Mouse (Mus musculus) CH12.LX (cell line): Measurements from ENCODE around the gene Snx32. TPM values are rescaled to one million over a fixed set of nuclear protein-coding genes. Genes with fewer than 3 reads are reported as not detected.

Experiments
- DNase-seq: peaks from one replicate; pipeline ENCODE4 v3.0.0-alpha.2; 2013; ENCODE audit errors: extremely low read depth
- H3K27ac ChIP-seq: 2 replicates; pipeline ENCODE4 v1.5.1; 2012; ENCODE audit warnings: low read depth, mild to moderate bottlenecking, control low read depth, moderate library complexity; ENCODE audit not compliant: insufficient read depth
- H3K27me3 ChIP-seq: replicated peaks from 2 replicates; pipeline ENCODE3; 2012; ENCODE audit warnings: inconsistent platforms
- H3K36me3 ChIP-seq, 2 experiments: replicated peaks in 1 of 2; 2 replicates each; pipeline versions ENCODE3 to v1.6.1; 2012; ENCODE audit warnings: inconsistent platforms in 1 of 2, low read length in 1 of 2, mild to moderate bottlenecking in 1 of 2, mixed read lengths in 1 of 2, moderate library complexity in 1 of 2; ENCODE audit not compliant: control insufficient read depth in 1 of 2, insufficient read depth in 1 of 2
- H3K4me1 ChIP-seq, 2 experiments: 2 replicates each; pipeline ENCODE4 v1.6.1; 2012; ENCODE audit warnings: inconsistent platforms in 1 of 2, moderate library complexity in 1 of 2; ENCODE audit not compliant: insufficient read depth in 2 of 2, control insufficient read depth in 1 of 2
- H3K4me2 ChIP-seq: 2 replicates; pipeline ENCODE4 v1.6.1; 2012; ENCODE audit warnings: low read depth, mild to moderate bottlenecking, control low read depth; ENCODE audit not compliant: poor library complexity, insufficient read depth, severe bottlenecking
- H3K4me3 ChIP-seq, 3 experiments: fragments of 150-350 bp in 1 of 3; sonication (generic) in 1 of 3; replicated peaks in 1 of 3; 2 replicates each; pipeline versions ENCODE3 to v1.5.1; 2011 to 2012; ENCODE audit warnings: low read depth in 2 of 3, low read length in 2 of 3, mild to moderate bottlenecking in 2 of 3, moderate library complexity in 2 of 3, control low read depth in 1 of 3, improper control_type of control experiment in 1 of 3, inconsistent platforms in 1 of 3, mixed read lengths in 1 of 3; ENCODE audit not compliant: poor library complexity in 1 of 3
- H3K79me2 ChIP-seq: replicated peaks from 2 replicates; pipeline ENCODE4 v1.6.1; 2012; ENCODE audit warnings: mild to moderate bottlenecking, moderate library complexity; ENCODE audit not compliant: control insufficient read depth, poor library complexity, insufficient read depth, severe bottlenecking; ENCODE audit errors: extremely low read depth
- H3K9ac ChIP-seq: 2 replicates; pipeline ENCODE4 v1.6.1; 2012; ENCODE audit warnings: low read depth, mild to moderate bottlenecking, control low read depth, moderate library complexity; ENCODE audit not compliant: insufficient read depth
- H3K9me3 ChIP-seq: replicated peaks from 2 replicates; pipeline ENCODE3; 2012; ENCODE audit warnings: low read length, inconsistent platforms, mixed read lengths
- BHLHE40 ChIP-seq: IDR thresholded peaks from 2 replicates; pipeline ENCODE4 v1.6.1; 2011; ENCODE audit warnings: mild to moderate bottlenecking, low read depth, low read length, improper control_type of control experiment
- CTCF ChIP-seq, 2 experiments: IDR thresholded peaks in 1 of 2; conservative IDR thresholded peaks in 1 of 2; 2 replicates each; pipeline ENCODE4 v1.5.1; 2011 to 2012; ENCODE audit warnings: low read depth in 2 of 2, low read length in 2 of 2, improper control_type of control experiment in 1 of 2, inconsistent platforms in 1 of 2, mild to moderate bottlenecking in 1 of 2, moderate library complexity in 1 of 2
- E2F4 ChIP-seq: IDR thresholded peaks from 2 replicates; pipeline ENCODE4 v1.6.1; 2011; ENCODE audit warnings: low read depth, low read length, improper control_type of control experiment; ENCODE audit not compliant: insufficient replicate concordance
- ELF1 ChIP-seq: IDR thresholded peaks from 2 replicates; pipeline ENCODE4 v1.6.1; 2014; ENCODE audit warnings: low read depth, mild to moderate bottlenecking, inconsistent platforms, low read length, improper control_type of control experiment
- KAT2A ChIP-seq: IDR thresholded peaks from 2 replicates; pipeline ENCODE4 v1.6.1; 2012; ENCODE audit warnings: low read length, improper control_type of control experiment, inconsistent platforms; ENCODE audit not compliant: insufficient replicate concordance
- MAFK ChIP-seq: IDR thresholded peaks from 2 replicates; pipeline ENCODE4 v1.6.1; 2011; ENCODE audit warnings: low read length, improper control_type of control experiment; ENCODE audit not compliant: insufficient replicate concordance
- NELFE ChIP-seq: IDR thresholded peaks from 2 replicates; pipeline ENCODE4 v1.6.1; 2011; ENCODE audit warnings: low read depth, low read length, improper control_type of control experiment
- PAX5 ChIP-seq: IDR thresholded peaks from 2 replicates; pipeline ENCODE4 v1.6.1; 2012; ENCODE audit warnings: low read length, inconsistent platforms, mixed read lengths
- POLR2A ChIP-seq: IDR thresholded peaks from 2 replicates; pipeline ENCODE4 v1.6.1; 2011; ENCODE audit warnings: low read depth, mild to moderate bottlenecking, improper control_type of control experiment, low read length
- POLR2AphosphoS2 ChIP-seq: IDR thresholded peaks from 2 replicates; pipeline ENCODE4 v1.6.1; 2011; ENCODE audit warnings: low read depth, low read length, improper control_type of control experiment
- RAD21 ChIP-seq: IDR thresholded peaks from 2 replicates; pipeline ENCODE4 v1.6.1; 2011; ENCODE audit warnings: low read depth, mild to moderate bottlenecking, low read length, improper control_type of control experiment, moderate library complexity
- RCOR1 ChIP-seq: conservative IDR thresholded peaks from 2 replicates; pipeline ENCODE4 v1.6.1; 2012; ENCODE audit warnings: low read depth, mild to moderate bottlenecking, inconsistent platforms, low read length, improper control_type of control experiment
- SIN3A ChIP-seq: IDR thresholded peaks from 2 replicates; pipeline ENCODE4 v1.6.1; 2012; ENCODE audit warnings: low read length, improper control_type of control experiment, inconsistent platforms
- SMC3 ChIP-seq: IDR thresholded peaks from 2 replicates; pipeline ENCODE4 v1.6.1; 2011; ENCODE audit warnings: low read depth, low read length, improper control_type of control experiment
- TBP ChIP-seq: conservative IDR thresholded peaks from 2 replicates; pipeline ENCODE4 v1.6.1; 2011; ENCODE audit warnings: low read depth, low read length, improper control_type of control experiment
- USF2 ChIP-seq: conservative IDR thresholded peaks from 2 replicates; pipeline ENCODE4 v1.6.1; 2011; ENCODE audit warnings: low read depth, low read length, improper control_type of control experiment
- ZKSCAN1 ChIP-seq: IDR thresholded peaks from 2 replicates; pipeline ENCODE4 v1.6.1; 2012; ENCODE audit warnings: low read depth, inconsistent platforms, low read length, improper control_type of control experiment, borderline replicate concordance
- ZMIZ1 ChIP-seq: IDR thresholded peaks from 2 replicates; pipeline ENCODE4 v1.6.1; 2012; ENCODE audit warnings: low read depth, mild to moderate bottlenecking, inconsistent platforms, low read length, improper control_type of control experiment
- dilution Hi-C: fragments of 300-500 bp; cut with MboI; formaldehyde crosslinking; loops from 2 replicates; pipeline ENCODE4 v1.14.3; 2020; ENCODE audit warnings: low sequenced_read_pairs; ENCODE audit not compliant: extremely low pct_unique_long_range_greater_than_20kb, extremely low pct_ligation_motif_present
- in situ Hi-C: fragments of 300-500 bp; cut with MboI; formaldehyde crosslinking; loops from 3 replicates; pipeline ENCODE4 v1.14.3; 2019; ENCODE audit warnings: low sequenced_read_pairs, low pct_ligation_motif_present, low pct_unique_long_range_greater_than_20kb, mixed read lengths
- polyA plus RNA-seq: library from polyadenylated mRNA; unstranded; fragments of >175 nt; gene quantifications from 2 replicates; pipeline ENCODE4 v1.2.1, GENCODE M21; 2012; ENCODE audit warnings: low read depth; ENCODE audit not compliant: insufficient read length
- total RNA-seq, 2 experiments: library from RNA; depleted of rRNA; stranded (reverse); fragments of 300-350 nt in 1 of 2; fragments of >200 nt in 1 of 2; gene quantifications; 2 replicates each; pipeline ENCODE4 v1.2.3; 2012 to 2014

The Snx32 gene
- total and polyA plus RNA-seq, 3 experiments, result 0.75 to 2.7 (median 2.4) TPM

- TF ChIP-seq POLR2AphosphoS2, result peak; percentile 90
Observed at GRCm38 (mm10) chr19:5487768-5488550, 22.4 kb downstream of the Snx32 start, which contains the start of gene Mus81 (continued).

GRCm38 (mm10) chr19:5486771-5487170, 23.6 kb downstream of the Snx32 start:
- in situ Hi-C loops (no loop called here), dilution Hi-C loops (no loop called here)
- H3K9me3 ChIP-seq, result no peaks in the 10 kb centered on the region
- H3K4me2 ChIP-seq, result no peak overlapping the region
- peaks cover 2 to 21% of the 10 kb centered on the region in 2 experiments; a peak in 2 of 4 replicates for H3K4me1 ChIP-seq
- no peak overlapping the region for H3K27ac ChIP-seq
- peaks cover 29 to 48% of the 10 kb centered on the region in 2 experiments for H3K36me3 ChIP-seq
- peaks cover 4% of the 10 kb centered on the region for H3K79me2 ChIP-seq
- H3K27me3 ChIP-seq, result no peaks in the 10 kb centered on the region
- H3K9ac ChIP-seq, result no peak overlapping the region; the same call in 1 of the 2 replicates
- no peak for TF ChIP-seq RAD21
- no peak for TF ChIP-seq POLR2A
- no peak for TF ChIP-seq ELF1
- TF ChIP-seq CTCF (conservative IDR thresholded peaks at IDR 0.05 in 1 of 2, IDR thresholded peaks at IDR 0.05 in 1 of 2; ENCODE audit: low read depth in 2 of 2, low read length in 2 of 2), result no peak
- no peak for TF ChIP-seq TBP
- TF ChIP-seq SMC3, result no peak
- DNase-seq, result no peak
- H3K4me3 ChIP-seq, result no peak overlapping the region

- H3K4me2 ChIP-seq, result no peak overlapping the region
- dilution Hi-C loops (no loop called here), in situ Hi-C loops (no loop called here)
- H3K4me3 ChIP-seq, result no peak overlapping the region
- peaks cover 29 to 52% of the 10 kb centered on the region in 2 experiments for H3K36me3 ChIP-seq
- H3K9me3 ChIP-seq, result no peaks in the 10 kb centered on the region
- no peak overlapping the region for H3K27ac ChIP-seq
- H3K79me2 ChIP-seq, result no peaks in the 10 kb centered on the region
- H3K27me3 ChIP-seq, result no peaks in the 10 kb centered on the region
- TF ChIP-seq E2F4, result no peak
- no peak for TF ChIP-seq POLR2AphosphoS2
- TF ChIP-seq ELF1, result no peak
- TF ChIP-seq MAFK, result no peak
- no peak for TF ChIP-seq SIN3A
- no peak for TF ChIP-seq PAX5
- TF ChIP-seq TBP, result no peak
- TF ChIP-seq USF2, result no peak
- no peak for TF ChIP-seq ZMIZ1
- TF ChIP-seq BHLHE40, result no peak
- no peak for TF ChIP-seq RCOR1
- no peak for TF ChIP-seq SMC3
- no peak for TF ChIP-seq CTCF (conservative IDR thresholded peaks at IDR 0.05 in 1 of 2, IDR thresholded peaks at IDR 0.05 in 1 of 2; ENCODE audit: low read depth in 2 of 2, low read length in 2 of 2)
- TF ChIP-seq KAT2A, result no peak
- no peak for TF ChIP-seq NELFE
- TF ChIP-seq ZKSCAN1, result no peak
- H3K9ac ChIP-seq, result no peak overlapping the region
- DNase-seq, result no peak
- H3K4me1 ChIP-seq, result peaks cover 2 to 21% of the 10 kb centered on the region in 2 experiments; a peak in 2 of 4 replicates
Observed at GRCm38 (mm10) chr19:5486286-5486685, 24.1 kb downstream of the Snx32 start.
